Mouse (Mus musculus): ENCODE measurements around the gene Taf8. TPM values are rescaled to one million over a fixed set of nuclear protein-coding genes. Genes with fewer than 3 reads are reported as not detected.

Taf8 gene
- polyA plus RNA-seq, 1 experiment from 2014 or later: 14.2 TPM

DNA sequence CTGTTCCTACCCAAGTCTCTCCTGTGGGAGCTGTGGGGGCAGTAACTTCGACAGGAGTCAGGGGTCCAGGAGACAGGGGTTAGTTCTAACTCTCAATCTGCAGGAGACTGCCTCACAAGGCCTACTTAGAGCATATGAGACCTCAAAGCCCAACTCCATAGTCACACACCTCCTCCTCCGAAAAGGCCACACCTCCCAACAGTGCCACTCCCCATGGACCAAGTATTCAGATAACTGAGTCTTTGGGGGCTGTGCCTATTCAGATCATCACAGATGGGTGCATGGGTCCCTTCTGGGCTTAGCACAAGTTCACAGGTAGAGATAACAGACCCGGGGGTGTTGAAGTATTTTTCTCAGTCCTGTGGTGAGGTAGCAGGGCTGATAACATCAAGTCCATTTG lies 40.4 kb downstream of the Taf8 start:
- Histone ChIP-seq H3K27ac (ENCODE audit: low read length) (no peak overlapping the region), H3K9ac (ENCODE audit: low read depth, low read length) (no peak overlapping the region), H3K27me3 (ENCODE audit: control insufficient read depth, insufficient read depth, low read depth, low read length) (no peaks in the 10 kb centered on the region), H3K36me3 (ENCODE audit: control insufficient read depth, insufficient read depth) (no peaks in the 10 kb centered on the region), H3K4me3 (ENCODE audit: low read depth, low read length) (no peak overlapping the region), H3K9me3 (replicated peaks; ENCODE audit: control insufficient read depth, low read length) (no peaks in the 10 kb centered on the region), H3K4me1 (ENCODE audit: control insufficient read depth, low read depth, low read length) (peaks cover 19% of the 10 kb centered on the region), H3K4me2 (ENCODE audit: low read depth, low read length) (no peak overlapping the region)
- 38% methylated on average over 3 of the region's 3 CpGs for whole genome bisulfite sequencing (ENCODE audit: insufficient replicate concordance)
- ATAC-seq (ENCODE audit: low read depth): no peak

DNA sequence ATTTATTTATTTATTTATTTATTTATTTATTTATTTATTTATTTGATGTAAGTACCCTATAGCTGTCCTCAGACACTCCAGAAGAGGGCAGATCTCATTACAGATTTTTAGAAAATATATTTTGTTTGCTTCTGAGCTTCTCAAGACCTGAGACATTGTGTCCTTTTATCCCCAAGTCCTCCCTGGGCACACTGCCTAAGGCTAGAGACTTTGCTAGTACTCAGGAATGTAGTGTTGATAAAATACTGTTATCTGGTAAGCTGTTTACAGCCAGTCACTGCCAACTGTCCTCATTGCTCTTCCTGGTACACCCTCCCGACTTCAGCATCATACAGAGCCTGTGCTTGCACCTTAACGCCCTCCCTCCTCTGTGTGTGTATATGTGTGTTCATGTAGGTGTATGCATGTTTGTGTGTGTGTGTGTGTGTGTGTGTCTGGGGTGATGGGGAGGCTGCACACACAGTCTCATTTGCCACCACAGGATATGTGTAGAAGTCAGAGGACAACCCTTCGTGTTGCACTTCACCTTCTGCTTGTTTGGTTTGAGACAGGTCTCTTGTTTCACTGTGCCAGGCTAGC lies 42.7 kb downstream of the Taf8 start:
- H3K9ac ChIP-seq (ENCODE audit: low read depth, low read length): no peak overlapping the region
- no peaks in the 10 kb centered on the region for H3K36me3 ChIP-seq (ENCODE audit: control insufficient read depth, insufficient read depth)
- no peak overlapping the region for H3K4me3 ChIP-seq (ENCODE audit: low read depth, low read length)
- no peaks in the 10 kb centered on the region for H3K27me3 ChIP-seq (ENCODE audit: control insufficient read depth, insufficient read depth, low read depth, low read length)
- no peaks in the 10 kb centered on the region for H3K9me3 ChIP-seq (replicated peaks; ENCODE audit: control insufficient read depth, low read length)
- no peak for ATAC-seq (ENCODE audit: low read depth)
- no peak overlapping the region for H3K4me2 ChIP-seq (ENCODE audit: low read depth, low read length)
- peaks cover 24% of the 10 kb centered on the region for H3K4me1 ChIP-seq (ENCODE audit: control insufficient read depth, low read depth, low read length)
- 30% methylated on average over 3 of the region's 3 CpGs for WGBS (ENCODE audit: insufficient replicate concordance)
- no peak overlapping the region for H3K27ac ChIP-seq (ENCODE audit: low read length)

DNA sequence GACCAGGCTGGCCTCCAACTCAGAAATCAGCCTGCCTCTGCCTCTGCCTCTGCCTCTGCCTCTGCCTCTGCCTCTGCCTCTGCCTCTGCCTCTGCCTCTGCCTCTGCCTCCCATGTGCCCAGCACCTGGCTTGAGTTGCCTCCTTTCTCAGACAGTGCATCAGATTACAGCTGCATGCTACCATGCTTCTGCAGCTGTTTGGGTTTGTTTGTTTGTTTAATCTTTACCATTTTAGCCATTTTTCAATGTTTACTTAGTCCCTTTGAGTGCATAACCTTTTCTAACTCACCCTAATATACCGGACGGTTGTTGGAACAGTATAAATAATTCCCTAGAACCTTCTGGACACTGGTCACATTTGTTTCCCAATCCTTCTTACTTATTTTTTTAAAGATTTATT lies 43.2 kb downstream of the Taf8 start:
- no peak overlapping the region for H3K4me3 ChIP-seq (ENCODE audit: low read depth, low read length)
- H3K4me1 ChIP-seq (ENCODE audit: control insufficient read depth, low read depth, low read length): peaks cover 24% of the 10 kb centered on the region
- no peaks in the 10 kb centered on the region for H3K27me3 ChIP-seq (ENCODE audit: control insufficient read depth, insufficient read depth, low read depth, low read length)
- 82% methylated on average over 2 of the region's 2 CpGs for WGBS (ENCODE audit: insufficient replicate concordance)
- H3K27ac ChIP-seq (ENCODE audit: low read length): no peak overlapping the region
- H3K36me3 ChIP-seq (ENCODE audit: control insufficient read depth, insufficient read depth): no peaks in the 10 kb centered on the region
- ATAC-seq (ENCODE audit: low read depth): no peak
- H3K9me3 ChIP-seq (replicated peaks; ENCODE audit: control insufficient read depth, low read length): no peaks in the 10 kb centered on the region
- no peak overlapping the region for H3K4me2 ChIP-seq (ENCODE audit: low read depth, low read length)
- H3K9ac ChIP-seq (ENCODE audit: low read depth, low read length): no peak overlapping the region

DNA sequence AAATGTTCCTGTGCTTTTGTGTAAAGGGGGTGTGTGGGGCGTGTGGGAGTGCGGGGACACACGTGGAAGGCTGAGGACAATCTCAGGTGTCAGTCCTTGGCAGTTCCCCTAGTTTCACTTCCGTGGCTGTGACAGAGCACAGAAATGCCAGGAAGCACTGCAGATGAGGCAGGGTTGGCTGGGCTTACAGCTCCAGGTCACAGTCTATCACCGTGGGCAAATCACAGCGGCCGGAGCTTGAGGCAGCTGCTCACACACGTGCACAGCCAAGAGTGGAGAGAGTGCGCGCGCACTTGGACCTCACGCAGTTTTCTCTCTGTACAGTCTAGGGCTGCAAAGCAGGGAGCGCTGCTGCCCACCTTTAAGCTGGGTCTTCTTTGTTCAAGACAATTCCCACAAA lies 43.8 kb downstream of the Taf8 start:
- Histone ChIP-seq H3K27me3 (ENCODE audit: control insufficient read depth, insufficient read depth, low read depth, low read length) (no peaks in the 10 kb centered on the region), H3K4me1 (ENCODE audit: control insufficient read depth, low read depth, low read length) (peaks cover 22% of the 10 kb centered on the region), H3K4me2 (ENCODE audit: low read depth, low read length) (no peak overlapping the region), H3K9ac (ENCODE audit: low read depth, low read length) (no peak overlapping the region), H3K36me3 (ENCODE audit: control insufficient read depth, insufficient read depth) (no peaks in the 10 kb centered on the region), H3K9me3 (replicated peaks; ENCODE audit: control insufficient read depth, low read length) (no peaks in the 10 kb centered on the region), H3K27ac (ENCODE audit: low read length) (no peak overlapping the region), H3K4me3 (ENCODE audit: low read depth, low read length) (no peak overlapping the region)
- WGBS (ENCODE audit: insufficient replicate concordance): 67% methylated on average over 13 of the region's 13 CpGs
- no peak for ATAC-seq (ENCODE audit: low read depth)

DNA sequence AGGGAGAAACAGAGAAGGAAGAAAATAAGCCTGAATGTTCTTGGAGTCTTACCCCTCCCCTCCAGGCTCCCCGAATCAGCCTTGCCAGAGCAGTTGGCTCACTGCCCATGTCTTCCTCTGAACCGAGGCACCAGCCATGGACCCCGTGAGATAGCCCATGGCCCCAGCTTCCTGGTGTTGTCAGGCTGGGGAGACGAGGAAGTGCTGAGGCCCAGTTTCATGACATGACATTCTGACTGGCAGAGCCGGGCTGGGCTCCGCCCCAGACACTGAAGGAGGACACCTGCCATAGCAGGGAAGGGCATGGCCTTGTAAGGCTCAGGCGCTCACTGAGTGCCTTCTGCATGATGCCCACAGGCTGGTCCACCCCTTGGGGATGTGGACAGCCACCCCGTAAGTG lies 47.4 kb downstream of the Taf8 start:
- peaks cover 18% of the 10 kb centered on the region for H3K4me1 ChIP-seq (ENCODE audit: control insufficient read depth, low read depth, low read length)

DNA sequence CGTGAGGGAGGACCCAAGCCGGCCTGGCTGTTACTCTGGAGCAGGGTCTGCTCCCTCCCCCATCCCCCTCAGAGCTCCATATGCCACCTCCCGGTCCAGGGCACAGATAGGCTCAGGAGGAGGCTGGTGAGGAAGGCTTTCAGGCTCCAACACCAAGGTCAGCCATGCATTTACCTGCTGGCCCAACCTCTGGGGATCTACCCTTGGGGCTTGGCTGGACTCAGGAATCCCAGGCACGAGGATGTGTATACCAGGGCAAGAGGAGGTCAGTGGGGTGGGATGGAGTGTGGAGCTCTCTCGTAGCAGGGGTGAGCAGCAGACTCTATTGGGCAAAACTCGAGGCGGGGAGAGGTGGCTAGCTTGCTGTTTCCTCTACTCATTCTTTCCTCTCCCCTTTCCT lies 49.2 kb downstream of the Taf8 start:
- Histone ChIP-seq H3K4me3 (ENCODE audit: low read depth, low read length) (no peak overlapping the region), H3K4me1 (ENCODE audit: control insufficient read depth, low read depth, low read length) (peaks cover 30% of the 10 kb centered on the region), H3K9me3 (replicated peaks; ENCODE audit: control insufficient read depth, low read length) (no peaks in the 10 kb centered on the region), H3K4me2 (ENCODE audit: low read depth, low read length) (no peak overlapping the region), H3K9ac (ENCODE audit: low read depth, low read length) (no peak overlapping the region), H3K36me3 (ENCODE audit: control insufficient read depth, insufficient read depth) (no peaks in the 10 kb centered on the region), H3K27ac (ENCODE audit: low read length) (no peak overlapping the region), H3K27me3 (ENCODE audit: control insufficient read depth, insufficient read depth, low read depth, low read length) (no peaks in the 10 kb centered on the region)
- 50% methylated on average over 7 of the region's 7 CpGs for WGBS (ENCODE audit: insufficient replicate concordance)
- ATAC-seq (ENCODE audit: low read depth): no peak

More for the DNA sequence above, 47.4 kb downstream of the Taf8 start:
- Histone ChIP-seq H3K4me2 (ENCODE audit: low read depth, low read length) (peak overlapping the region; percentile 18), H3K36me3 (ENCODE audit: control insufficient read depth, insufficient read depth) (no peaks in the 10 kb centered on the region), H3K4me3 (ENCODE audit: low read depth, low read length) (0 out of 2 replicates have a peak overlapping the region, but pooled peaks have one; percentile 20), H3K27ac (ENCODE audit: low read length) (peak overlapping the region; percentile 45), H3K27me3 (ENCODE audit: control insufficient read depth, insufficient read depth, low read depth, low read length) (no peaks in the 10 kb centered on the region), H3K9me3 (replicated peaks; ENCODE audit: control insufficient read depth, low read length) (no peaks in the 10 kb centered on the region), H3K9ac (ENCODE audit: low read depth, low read length) (no peak overlapping the region)
- peak; percentile 76 for ATAC-seq (ENCODE audit: low read depth)
- WGBS (ENCODE audit: insufficient replicate concordance): 22% methylated on average over 8 of the region's 8 CpGs

DNA sequence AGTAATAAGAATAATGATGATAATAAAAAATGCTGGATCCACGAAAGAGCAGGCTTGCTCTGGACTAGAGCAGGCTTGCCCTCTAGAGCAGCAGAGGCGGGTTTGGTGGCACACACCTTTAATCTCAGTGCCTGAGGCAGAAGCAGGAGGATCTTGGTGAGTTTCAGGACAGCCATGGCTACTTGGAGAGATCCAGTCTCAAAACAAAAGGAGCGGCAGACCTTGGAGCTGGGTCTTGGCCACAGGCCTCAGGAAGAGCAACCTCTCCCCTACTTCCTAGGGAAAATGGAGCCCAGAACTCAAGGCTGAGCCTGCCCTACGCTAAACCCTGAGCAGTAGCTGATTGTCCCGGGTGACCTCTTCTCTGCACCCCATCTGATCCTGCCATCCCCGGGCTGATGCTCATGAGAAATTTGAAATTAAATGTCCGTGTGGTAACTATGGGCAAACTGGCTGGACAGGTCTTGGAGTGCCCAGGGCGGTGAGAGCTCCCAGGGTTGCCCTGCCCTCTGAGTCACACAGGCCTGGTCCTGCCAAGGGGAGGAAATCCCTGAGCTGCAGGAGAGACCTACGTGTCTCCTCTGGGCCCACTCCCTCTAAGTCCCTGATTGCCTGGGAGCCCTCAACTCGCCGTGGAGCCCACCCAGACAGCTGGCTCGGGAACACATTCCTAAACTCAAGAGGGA lies 51.1 kb downstream of the Taf8 start:
- 61% methylated on average over 12 of the region's 12 CpGs for WGBS (ENCODE audit: insufficient replicate concordance)
- Histone ChIP-seq H3K4me1 (ENCODE audit: control insufficient read depth, low read depth, low read length) (peaks cover 37% of the 10 kb centered on the region), H3K27me3 (ENCODE audit: control insufficient read depth, insufficient read depth, low read depth, low read length) (no peaks in the 10 kb centered on the region), H3K27ac (ENCODE audit: low read length) (no peak overlapping the region), H3K4me3 (ENCODE audit: low read depth, low read length) (no peak overlapping the region), H3K9me3 (replicated peaks; ENCODE audit: control insufficient read depth, low read length) (no peaks in the 10 kb centered on the region), H3K36me3 (ENCODE audit: control insufficient read depth, insufficient read depth) (no peaks in the 10 kb centered on the region), H3K4me2 (ENCODE audit: low read depth, low read length) (no peak overlapping the region), H3K9ac (ENCODE audit: low read depth, low read length) (no peak overlapping the region)
- ATAC-seq (ENCODE audit: low read depth): no peak

DNA sequence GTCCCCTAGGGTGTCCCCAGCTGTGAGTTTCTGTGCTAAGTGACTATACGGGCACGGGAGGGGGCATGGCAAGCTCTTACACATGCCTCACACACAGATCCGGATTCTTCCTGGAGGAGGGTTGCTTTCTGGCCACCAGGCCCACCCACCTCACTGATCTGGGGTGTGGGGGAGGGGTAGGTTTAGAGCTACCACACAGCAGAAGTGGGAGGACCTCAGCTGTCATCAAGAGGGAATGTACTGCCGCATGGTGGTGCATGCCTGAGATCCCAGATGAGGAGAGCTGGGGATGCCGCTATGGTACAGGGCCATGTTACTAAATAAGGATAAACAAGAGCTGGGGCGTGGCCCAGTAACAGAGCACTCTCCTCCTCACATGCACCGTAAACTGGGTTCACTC lies 51.9 kb downstream of the Taf8 start:
- H3K9me3 ChIP-seq (replicated peaks; ENCODE audit: control insufficient read depth, low read length): no peaks in the 10 kb centered on the region
- ATAC-seq (ENCODE audit: low read depth): no peak
- H3K4me3 ChIP-seq (ENCODE audit: low read depth, low read length): no peak overlapping the region
- no peaks in the 10 kb centered on the region for H3K27me3 ChIP-seq (ENCODE audit: control insufficient read depth, insufficient read depth, low read depth, low read length)
- no peaks in the 10 kb centered on the region for H3K36me3 ChIP-seq (ENCODE audit: control insufficient read depth, insufficient read depth)
- WGBS (ENCODE audit: insufficient replicate concordance): 47% methylated on average over 7 of the region's 7 CpGs
- H3K9ac ChIP-seq (ENCODE audit: low read depth, low read length): no peak overlapping the region
- H3K4me1 ChIP-seq (ENCODE audit: control insufficient read depth, low read depth, low read length): peaks cover 43% of the 10 kb centered on the region
- H3K27ac ChIP-seq (ENCODE audit: low read length): no peak overlapping the region
- H3K4me2 ChIP-seq (ENCODE audit: low read depth, low read length): no peak overlapping the region

DNA sequence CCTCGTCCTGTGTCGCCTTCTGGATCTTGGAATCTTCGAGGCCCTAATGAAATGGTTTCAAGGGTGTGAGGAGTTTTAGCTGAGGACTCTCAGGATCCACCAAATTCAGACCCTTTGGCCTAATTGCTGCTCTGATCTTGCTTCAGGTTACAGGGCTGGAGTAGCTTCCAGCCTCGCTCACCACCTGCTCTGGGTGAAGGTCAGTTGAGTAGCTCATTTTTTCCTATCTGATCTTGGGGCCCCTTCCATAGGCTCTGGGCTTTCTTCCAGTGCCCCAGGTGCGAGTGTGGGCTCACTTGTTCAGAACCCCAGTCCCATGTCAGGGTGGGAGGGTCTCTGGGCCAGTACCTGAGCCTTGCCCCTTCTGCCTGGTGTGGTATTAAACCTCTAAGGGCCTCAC lies 52.7 kb downstream of the Taf8 start:
- Histone ChIP-seq H3K4me3 (ENCODE audit: low read depth, low read length) (no peak overlapping the region), H3K4me2 (ENCODE audit: low read depth, low read length) (no peak overlapping the region), H3K4me1 (ENCODE audit: control insufficient read depth, low read depth, low read length) (peaks cover 36% of the 10 kb centered on the region), H3K27ac (ENCODE audit: low read length) (peak overlapping the region; percentile 38), H3K27me3 (ENCODE audit: control insufficient read depth, insufficient read depth, low read depth, low read length) (no peaks in the 10 kb centered on the region), H3K9ac (ENCODE audit: low read depth, low read length) (no peak overlapping the region), H3K36me3 (ENCODE audit: control insufficient read depth, insufficient read depth) (no peaks in the 10 kb centered on the region), H3K9me3 (replicated peaks; ENCODE audit: control insufficient read depth, low read length) (no peaks in the 10 kb centered on the region)
- no peak for ATAC-seq (ENCODE audit: low read depth)
- 62% methylated on average over 5 of the region's 5 CpGs for WGBS (ENCODE audit: insufficient replicate concordance)

Measured in liver, embryonic 16.5 days (tissue).